Mouse (Mus musculus): ENCODE measurements around the gene Mup4. TPM values are rescaled to one million over a fixed set of nuclear protein-coding genes. Genes with fewer than 3 reads are reported as not detected.

The Mup4 gene
- total RNA-seq, 1 experiment: not detected

- peak; percentile 58 for DNase-seq (ENCODE audit: low read depth, low spot score)
- TF ChIP-seq CHD2 (IDR thresholded peaks at IDR 0.05; ENCODE audit: low read depth, low read length): no peak
- TF ChIP-seq ZC3H11A (IDR thresholded peaks at IDR 0.05; ENCODE audit: borderline replicate concordance, low read depth, low read length): peak; percentile 75; the same call in 1 of the 2 replicates
- TF ChIP-seq HCFC1 (IDR thresholded peaks at IDR 0.05; ENCODE audit: borderline replicate concordance, insufficient read depth, low read length): no peak
- TF ChIP-seq ZNF384 (IDR thresholded peaks at IDR 0.05; ENCODE audit: low read depth, low read length): no peak
- peaks cover 0 to 2% of the 10 kb centered on the region in 2 experiments; a peak in 1 of 4 replicates for H3K4me1 ChIP-seq (ENCODE audit: control insufficient read depth in 2 of 2, insufficient read depth in 2 of 2, low read length in 2 of 2, poor library complexity in 1 of 2)
- in situ Hi-C loops (cut with MboI; ENCODE audit: low sequenced_read_pairs in 2 of 2, unreplicated experiment in 2 of 2): loop anchor here in 1 of 2 experiments (10.0 kb wide), 1 partner anchor 72 kb away; no protein-coding TSS in a partner anchor
- no peaks in the 10 kb centered on the region for H3K36me3 ChIP-seq (ENCODE audit: control insufficient read depth, insufficient read depth, low read length, poor library complexity, severe bottlenecking)
- H3K4me3 ChIP-seq (ENCODE audit: insufficient read depth in 1 of 2, low read depth in 1 of 2, low read length in 2 of 2, poor library complexity in 1 of 2, severe bottlenecking in 1 of 2): no peak overlapping the region
- no peaks in the 10 kb centered on the region for H3K9me3 ChIP-seq (ENCODE audit: control insufficient read depth, insufficient read depth, low read depth, low read length)
- no peak overlapping the region for H3K9ac ChIP-seq (ENCODE audit: insufficient read depth, low read depth, low read length, poor library complexity, severe bottlenecking)
- no peak overlapping the region for H3K27ac ChIP-seq (ENCODE audit: insufficient read depth, low read depth, low read length, poor library complexity, severe bottlenecking)
Observed at GRCm38 (mm10) chr4:59932505-59933281, 27.8 kb downstream of the Mup4 start.

GRCm38 (mm10) chr4:59928347-59928746 is 32.2 kb downstream of the Mup4 start:
- in situ Hi-C loops (cut with MboI; ENCODE audit: low sequenced_read_pairs in 2 of 2, unreplicated experiment in 2 of 2): no loop called here

GRCm38 (mm10) chr4:59927666-59928065 is 32.8 kb downstream of the Mup4 start:
- H3K4me3 ChIP-seq (ENCODE audit: insufficient read depth in 1 of 2, low read depth in 1 of 2, low read length in 2 of 2, poor library complexity in 1 of 2, severe bottlenecking in 1 of 2): no peak overlapping the region
- no peaks in the 10 kb centered on the region for H3K36me3 ChIP-seq (ENCODE audit: control insufficient read depth, insufficient read depth, low read length, poor library complexity, severe bottlenecking)
- no peaks in the 10 kb centered on the region for H3K9me3 ChIP-seq (ENCODE audit: control insufficient read depth, insufficient read depth, low read depth, low read length)
- in situ Hi-C loops (cut with MboI; ENCODE audit: low sequenced_read_pairs in 2 of 2, unreplicated experiment in 2 of 2): no loop called here
- DNase-seq (ENCODE audit: low read depth, low spot score): no peak
- H3K4me1 ChIP-seq (ENCODE audit: control insufficient read depth in 2 of 2, insufficient read depth in 2 of 2, low read length in 2 of 2, poor library complexity in 1 of 2): no peaks in the 10 kb centered on the region
- no peak overlapping the region for H3K27ac ChIP-seq (ENCODE audit: insufficient read depth, low read depth, low read length, poor library complexity, severe bottlenecking)
- no peak overlapping the region for H3K9ac ChIP-seq (ENCODE audit: insufficient read depth, low read depth, low read length, poor library complexity, severe bottlenecking)
- TF ChIP-seq HCFC1 (IDR thresholded peaks at IDR 0.05; ENCODE audit: borderline replicate concordance, insufficient read depth, low read length) (no peak), MAFK (IDR thresholded peaks at IDR 0.05; ENCODE audit: insufficient read depth, low read depth, low read length) (no peak), ZC3H11A (IDR thresholded peaks at IDR 0.05; ENCODE audit: borderline replicate concordance, low read depth, low read length) (no peak), ZNF384 (IDR thresholded peaks at IDR 0.05; ENCODE audit: low read depth, low read length) (no peak), CHD2 (IDR thresholded peaks at IDR 0.05; ENCODE audit: low read depth, low read length) (no peak)

More at GRCm38 (mm10) chr4:59928347-59928746, 32.2 kb downstream of the Mup4 start:
- H3K9ac ChIP-seq (ENCODE audit: insufficient read depth, low read depth, low read length, poor library complexity, severe bottlenecking): no peak overlapping the region
- no peak overlapping the region for H3K4me3 ChIP-seq (ENCODE audit: insufficient read depth in 1 of 2, low read depth in 1 of 2, low read length in 2 of 2, poor library complexity in 1 of 2, severe bottlenecking in 1 of 2)
- TF ChIP-seq HCFC1 (IDR thresholded peaks at IDR 0.05; ENCODE audit: borderline replicate concordance, insufficient read depth, low read length): no peak
- TF ChIP-seq ZC3H11A (IDR thresholded peaks at IDR 0.05; ENCODE audit: borderline replicate concordance, low read depth, low read length): peak; percentile 79; the same call in 1 of the 2 replicates
- TF ChIP-seq MAFK (IDR thresholded peaks at IDR 0.05; ENCODE audit: insufficient read depth, low read depth, low read length): 0 out of 2 replicates have a peak, but pooled peaks have one; percentile 23
- TF ChIP-seq ZNF384 (IDR thresholded peaks at IDR 0.05; ENCODE audit: low read depth, low read length): peak; percentile 98
- H3K27ac ChIP-seq (ENCODE audit: insufficient read depth, low read depth, low read length, poor library complexity, severe bottlenecking): no peak overlapping the region
- peaks cover 0 to under 1% of the 10 kb centered on the region in 2 experiments; a peak in 1 of 4 replicates for H3K4me1 ChIP-seq (ENCODE audit: control insufficient read depth in 2 of 2, insufficient read depth in 2 of 2, low read length in 2 of 2, poor library complexity in 1 of 2)
- H3K36me3 ChIP-seq (ENCODE audit: control insufficient read depth, insufficient read depth, low read length, poor library complexity, severe bottlenecking): no peaks in the 10 kb centered on the region
- no peaks in the 10 kb centered on the region for H3K9me3 ChIP-seq (ENCODE audit: control insufficient read depth, insufficient read depth, low read depth, low read length)
- peak; percentile 88 for DNase-seq (ENCODE audit: low read depth, low spot score)

- TF ChIP-seq HCFC1 (IDR thresholded peaks at IDR 0.05; ENCODE audit: borderline replicate concordance, insufficient read depth, low read length) (no peak), ZNF384 (IDR thresholded peaks at IDR 0.05; ENCODE audit: low read depth, low read length) (no peak), MAFK (IDR thresholded peaks at IDR 0.05; ENCODE audit: insufficient read depth, low read depth, low read length) (no peak), ZC3H11A (IDR thresholded peaks at IDR 0.05; ENCODE audit: borderline replicate concordance, low read depth, low read length) (no peak), CHD2 (IDR thresholded peaks at IDR 0.05; ENCODE audit: low read depth, low read length) (no peak)
- Histone ChIP-seq H3K9me3 (ENCODE audit: control insufficient read depth, insufficient read depth, low read depth, low read length) (no peaks in the 10 kb centered on the region), H3K9ac (ENCODE audit: insufficient read depth, low read depth, low read length, poor library complexity, severe bottlenecking) (no peak overlapping the region), H3K36me3 (ENCODE audit: control insufficient read depth, insufficient read depth, low read length, poor library complexity, severe bottlenecking) (no peaks in the 10 kb centered on the region), H3K4me3 (ENCODE audit: insufficient read depth in 1 of 2, low read depth in 1 of 2, low read length in 2 of 2, poor library complexity in 1 of 2, severe bottlenecking in 1 of 2) (no peak overlapping the region), H3K4me1 (ENCODE audit: control insufficient read depth in 2 of 2, insufficient read depth in 2 of 2, low read length in 2 of 2, poor library complexity in 1 of 2) (no peaks in the 10 kb centered on the region), H3K27ac (ENCODE audit: insufficient read depth, low read depth, low read length, poor library complexity, severe bottlenecking) (no peak overlapping the region)
- no peak for DNase-seq (ENCODE audit: low read depth, low spot score)
- in situ Hi-C loops (cut with MboI; ENCODE audit: low sequenced_read_pairs in 2 of 2, unreplicated experiment in 2 of 2): no loop called here
Observed at GRCm38 (mm10) chr4:59925082-59925481, 35.4 kb downstream of the Mup4 start.
